Mouse (Mus musculus) hindbrain, embryonic 16.5 days (tissue): ENCODE data around the gene Glmp. TPM values are rescaled to one million over a fixed set of nuclear protein-coding genes. Genes with fewer than 3 reads are reported as not detected.
A peak's percentile ranks its signal among the peaks of the same experiment; 100 is the strongest.
"Not testable (repeated sequence)": the region's sequence is repeated elsewhere in the genome, so short reads cannot be mapped to it uniquely, and the experiment has no call there.

Experiments used
- ATAC-seq: fragments of 200-750 bp; cut with Nextera tagmentation; 2 replicates; pipeline ENCODE4 v1.8.0; 2017; ENCODE audit warnings: moderate TSS enrichment, moderate library complexity
- H3K27ac ChIP-seq: fragments of 300-500 bp; sonication (generic); 2 replicates; pipeline ENCODE4 v1.5.1; 2014; ENCODE audit warnings: low read depth, mild to moderate bottlenecking, control low read depth, low read length, moderate library complexity
- H3K27me3 ChIP-seq: fragments of 300-500 bp; sonication (generic); replicated peaks from 2 replicates; pipeline ENCODE4 v1.6.1; 2014; ENCODE audit warnings: low read length; ENCODE audit not compliant: control insufficient read depth, insufficient read depth
- H3K36me3 ChIP-seq: fragments of 300-500 bp; sonication (generic); 2 replicates; pipeline ENCODE4 v1.6.1; 2014; ENCODE audit warnings: mild to moderate bottlenecking, low read length, moderate library complexity, mixed read lengths; ENCODE audit not compliant: control insufficient read depth, insufficient read depth
- H3K4me1 ChIP-seq: fragments of 300-500 bp; sonication (generic); 2 replicates; pipeline ENCODE4 v1.6.1; 2014; ENCODE audit warnings: low read depth, low read length; ENCODE audit not compliant: control insufficient read depth, insufficient read depth
- H3K4me2 ChIP-seq: fragments of 300-500 bp; sonication (generic); 2 replicates; pipeline ENCODE4 v1.6.1; 2014; ENCODE audit warnings: mild to moderate bottlenecking, low read length, control low read depth, moderate library complexity
- H3K4me3 ChIP-seq: fragments of 300-500 bp; sonication (generic); 2 replicates; pipeline ENCODE4 v1.5.1; 2014; ENCODE audit warnings: mild to moderate bottlenecking, low read length, control low read depth, moderate library complexity
- H3K9ac ChIP-seq: fragments of 300-500 bp; sonication (generic); 2 replicates; pipeline ENCODE4 v1.6.1; 2014; ENCODE audit warnings: low read depth, mild to moderate bottlenecking, control low read depth, low read length, moderate library complexity
- H3K9me3 ChIP-seq: fragments of 300-500 bp; sonication (generic); 2 replicates; pipeline ENCODE4 v1.6.1; 2014; ENCODE audit warnings: mild to moderate bottlenecking, low read length, moderate library complexity; ENCODE audit not compliant: control insufficient read depth
- WGBS: fragments of 180-500 bp; shearing (Covaris S2); extraction: QIAGEN DNeasy Blood & Tissue Kit; methylation state at CpG from one replicate; pipeline ENCODE4 v1.1.7; 2014; 5-methylcytosine and 5-hydroxymethylcytosine counted together
- polyA plus RNA-seq: library from polyadenylated mRNA; unstranded; fragments of >200 nt; fragmentation: Nextera tagmentation; extraction: Ambion mirVana; gene quantifications from 2 replicates; pipeline ENCODE4 v1.2.1, GENCODE M21; 2015

The Glmp gene
- polyA plus RNA-seq: 127 and 136 TPM in 2 replicates

- peak within 1 kb of the TSS; percentile 83 for H3K4me2 ChIP-seq
- H3K4me3 ChIP-seq: peak within 1 kb of the TSS; percentile 85
- peak within 1 kb of the TSS; percentile 48; the same call in 1 of the 2 replicates for H3K27ac ChIP-seq
- peaks cover 12% of the 10 kb centered on the region for H3K4me1 ChIP-seq
- no peaks in the 10 kb centered on the region for H3K9me3 ChIP-seq
- H3K36me3 ChIP-seq: peaks cover 31% of the 10 kb centered on the region
- peak within 1 kb of the TSS; percentile 83 for H3K9ac ChIP-seq
- no peaks in the 10 kb centered on the region for H3K27me3 ChIP-seq
- 2% methylated on average over 10 of the region's 10 CpGs for WGBS
- ATAC-seq: peak; percentile 82
Measured at GRCm38 (mm10) chr3:88324951-88325405, at the start of gene Glmp. TSS of gene Glmp (plus strand) at chr3:88325023.

- WGBS: 90% methylated on average over 2 of the region's 2 CpGs
Measured at GRCm38 (mm10) chr3:88276121-88276520, 48.7 kb upstream of the Glmp start.

GRCm38 (mm10) chr3:88276529-88277143 lies 48.2 kb upstream of the Glmp start:
- no peaks in the 10 kb centered on the region for H3K27me3 ChIP-seq
- no peak overlapping the region for H3K9ac ChIP-seq
- H3K36me3 ChIP-seq: no peaks in the 10 kb centered on the region
- no peak overlapping the region for H3K27ac ChIP-seq
- no peak overlapping the region for H3K4me2 ChIP-seq
- H3K4me1 ChIP-seq: no peaks in the 10 kb centered on the region
- 44% methylated on average over 7 of the region's 7 CpGs for WGBS
- ATAC-seq: no peak
- no peaks in the 10 kb centered on the region for H3K9me3 ChIP-seq
- H3K4me3 ChIP-seq: no peak overlapping the region

More at GRCm38 (mm10) chr3:88276121-88276520, 48.7 kb upstream of the Glmp start:
- Histone ChIP-seq H3K27ac (no peak overlapping the region), H3K9me3 (no peaks in the 10 kb centered on the region), H3K36me3 (no peaks in the 10 kb centered on the region), H3K9ac (no peak overlapping the region), H3K4me1 (no peaks in the 10 kb centered on the region), H3K4me3 (no peak overlapping the region), H3K4me2 (no peak overlapping the region), H3K27me3 (no peaks in the 10 kb centered on the region)
- ATAC-seq: no peak

GRCm38 (mm10) chr3:88280035-88280434 lies 44.8 kb upstream of the Glmp start:
- 93% methylated on average over 2 of the region's 2 CpGs for WGBS
- no peak overlapping the region for H3K4me3 ChIP-seq

GRCm38 (mm10) chr3:88281141-88281916 lies 43.5 kb upstream of the Glmp start:
- WGBS: 61% methylated on average over 11 of the region's 11 CpGs
- H3K4me1 ChIP-seq: not testable (repeated sequence)

More at GRCm38 (mm10) chr3:88280035-88280434, 44.8 kb upstream of the Glmp start:
- Histone ChIP-seq H3K9ac (no peak overlapping the region), H3K4me2 (no peak overlapping the region), H3K36me3 (no peaks in the 10 kb centered on the region), H3K4me1 (no peaks in the 10 kb centered on the region), H3K27ac (no peak overlapping the region), H3K27me3 (no peaks in the 10 kb centered on the region), H3K9me3 (no peaks in the 10 kb centered on the region)
- ATAC-seq: no peak

GRCm38 (mm10) chr3:88284815-88285564 lies 39.8 kb upstream of the Glmp start:
- H3K4me1 ChIP-seq, ATAC-seq, H3K36me3 ChIP-seq, H3K9me3 ChIP-seq, H3K4me3 ChIP-seq, H3K27me3 ChIP-seq, H3K9ac ChIP-seq, H3K27ac ChIP-seq, H3K4me2 ChIP-seq: not testable (repeated sequence)
- 97% methylated on average over 14 of the region's 14 CpGs for WGBS

More at GRCm38 (mm10) chr3:88281141-88281916, 43.5 kb upstream of the Glmp start:
- not testable (repeated sequence) for ATAC-seq, H3K9ac ChIP-seq, H3K27ac ChIP-seq, H3K4me2 ChIP-seq, H3K9me3 ChIP-seq, H3K36me3 ChIP-seq, H3K27me3 ChIP-seq, H3K4me3 ChIP-seq

- not testable (repeated sequence) for H3K4me3 ChIP-seq, H3K4me2 ChIP-seq, H3K9me3 ChIP-seq, H3K9ac ChIP-seq, ATAC-seq, H3K27ac ChIP-seq, H3K4me1 ChIP-seq, H3K27me3 ChIP-seq, H3K36me3 ChIP-seq
- WGBS: no CpG with 5 or more reads among the region's 2 CpGs
Measured at GRCm38 (mm10) chr3:88285565-88285895, 39.3 kb upstream of the Glmp start.

- Histone ChIP-seq H3K27ac (no peak within 1 kb of the TSS), H3K36me3 (no peaks in the 10 kb centered on the region), H3K4me2 (no peak within 1 kb of the TSS), H3K27me3 (no peaks in the 10 kb centered on the region), H3K4me1 (no peaks in the 10 kb centered on the region), H3K9ac (no peak within 1 kb of the TSS), H3K4me3 (no peak within 1 kb of the TSS), H3K9me3 (no peaks in the 10 kb centered on the region)
- 98% methylated on average over 4 of the region's 4 CpGs for WGBS
- ATAC-seq: no peak
Measured at GRCm38 (mm10) chr3:88287110-88287509, 37.7 kb upstream of the Glmp start, which contains the start of gene Gm38392. TSS of gene Gm38392 (minus strand) at chr3:88287210.
